Mouse (Mus musculus) heart, postnatal 10 days (tissue): ENCODE measurements at regions not wholly inside any gene's neighbourhood (a gene's known extent, or its start where the extent isn't known, plus 50 kb on each side); places are given as distances from the start of the nearest gene placed in this dataset.
A peak's percentile ranks its signal among the peaks of the same experiment; 100 is the strongest.

Experiments
- DNase-seq, 2 experiments: peaks; one replicate each; pipeline ENCODE4 v3.0.0; 2021
- intact Hi-C: fragments of 180-260 bp; cut with DNase I; formaldehyde crosslinking; loops from one replicate; pipeline ENCODE4 v1.15.1; 2025

DNA sequence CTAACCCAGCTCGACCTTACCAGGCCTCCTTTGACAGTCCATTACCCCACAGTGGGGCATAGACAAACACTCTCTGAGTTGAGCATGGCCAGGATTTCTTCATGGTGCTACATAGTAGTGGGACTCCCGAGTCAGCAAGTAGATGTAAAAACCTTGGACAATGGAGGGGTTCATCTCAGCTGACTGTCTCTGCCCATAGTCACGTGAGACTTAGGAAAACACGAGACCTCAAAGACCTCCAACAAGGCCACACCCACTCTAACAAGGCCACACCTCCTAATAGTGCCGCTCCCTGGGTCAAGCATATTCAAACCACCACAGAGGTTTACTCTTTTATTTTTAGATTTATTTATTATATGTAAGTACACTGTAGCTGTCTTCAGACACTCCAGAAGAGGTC, 52.5 kb upstream of the Cldn24 start:
- intact Hi-C loops, result no loop called here
- DNase-seq, result no peak

DNA sequence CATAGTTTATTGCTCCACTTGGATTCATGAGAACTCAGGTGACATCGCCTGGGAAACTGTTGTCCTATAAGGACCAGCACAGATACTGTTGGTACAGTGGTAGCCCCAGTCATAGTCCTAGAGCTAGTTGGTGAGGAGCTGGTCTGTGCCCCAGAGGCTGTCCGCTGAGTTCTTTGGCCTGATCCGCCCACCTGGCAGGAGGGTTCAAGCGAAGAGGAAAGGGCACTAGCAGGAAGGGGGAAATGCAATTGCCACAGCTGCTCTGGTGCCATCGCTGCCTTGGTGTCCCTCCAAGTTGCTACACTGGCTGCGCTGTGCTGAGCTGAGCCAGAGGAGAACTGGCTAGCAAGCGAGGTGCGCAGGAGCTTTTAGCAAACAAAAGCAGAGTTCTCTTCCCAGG, 53.2 kb upstream of the Cldn24 start:
- no peak for DNase-seq
- intact Hi-C loops, result no loop called here

DNA sequence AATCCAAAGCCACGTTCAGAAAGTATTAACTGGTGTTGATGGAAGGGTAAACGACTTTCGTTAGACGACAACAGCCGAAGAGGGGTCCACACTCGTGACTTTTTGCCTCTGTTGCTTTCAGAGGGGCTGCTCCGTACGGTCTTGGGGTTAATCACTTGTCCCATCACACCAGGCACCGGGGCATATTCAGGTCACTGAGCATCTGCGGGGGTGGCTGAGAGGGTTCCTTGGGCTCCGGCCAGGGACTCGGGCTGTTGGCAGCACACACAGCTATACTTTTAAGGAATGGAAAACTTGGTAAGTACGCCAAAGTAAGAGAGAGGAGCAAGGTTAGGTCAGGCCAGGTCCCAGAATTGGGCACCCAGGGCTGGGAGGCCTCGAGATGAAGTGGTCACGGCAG, 50.7 kb upstream of the Cdkn2aip start:
- DNase-seq, result peak; percentile 55 to 68
- intact Hi-C loops, result no loop called here

DNA sequence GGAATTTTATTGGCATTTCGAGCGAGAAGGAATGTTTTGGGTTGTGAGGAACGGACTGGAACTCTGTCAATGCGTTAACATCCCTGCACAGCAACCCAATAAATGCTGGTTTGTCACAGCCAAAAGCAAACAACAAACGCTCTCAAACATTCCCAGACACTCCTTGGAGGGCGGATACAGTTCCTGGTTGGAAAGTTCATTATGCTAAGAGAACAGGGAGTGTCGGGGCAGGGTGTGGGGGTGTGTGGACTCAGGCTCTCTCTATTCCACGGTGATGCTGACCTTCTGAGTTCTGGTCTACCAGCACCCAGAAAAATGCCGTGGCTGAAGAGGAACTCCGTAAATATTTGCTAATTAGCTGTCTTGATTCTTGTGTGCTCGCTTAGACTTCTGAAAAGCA, 50.3 kb upstream of the Cdkn2aip start:
- intact Hi-C loops, result no loop called here
- DNase-seq, result peak in 1 of 2 experiments; percentile 4
